Mouse (Mus musculus) lung, postnatal 25 days (tissue): ENCODE measurements at regions not wholly inside any gene's neighbourhood (a gene's known extent, or its start where the extent isn't known, plus 50 kb on each side); places are given as distances from the start of the nearest gene placed in this dataset.
A peak's percentile ranks its signal among the peaks of the same experiment; 100 is the strongest.

Experiments used
- DNase-seq: peaks from one replicate; pipeline ENCODE4 v3.0.0; 2022; ENCODE audit warnings: low spot score

DNA sequence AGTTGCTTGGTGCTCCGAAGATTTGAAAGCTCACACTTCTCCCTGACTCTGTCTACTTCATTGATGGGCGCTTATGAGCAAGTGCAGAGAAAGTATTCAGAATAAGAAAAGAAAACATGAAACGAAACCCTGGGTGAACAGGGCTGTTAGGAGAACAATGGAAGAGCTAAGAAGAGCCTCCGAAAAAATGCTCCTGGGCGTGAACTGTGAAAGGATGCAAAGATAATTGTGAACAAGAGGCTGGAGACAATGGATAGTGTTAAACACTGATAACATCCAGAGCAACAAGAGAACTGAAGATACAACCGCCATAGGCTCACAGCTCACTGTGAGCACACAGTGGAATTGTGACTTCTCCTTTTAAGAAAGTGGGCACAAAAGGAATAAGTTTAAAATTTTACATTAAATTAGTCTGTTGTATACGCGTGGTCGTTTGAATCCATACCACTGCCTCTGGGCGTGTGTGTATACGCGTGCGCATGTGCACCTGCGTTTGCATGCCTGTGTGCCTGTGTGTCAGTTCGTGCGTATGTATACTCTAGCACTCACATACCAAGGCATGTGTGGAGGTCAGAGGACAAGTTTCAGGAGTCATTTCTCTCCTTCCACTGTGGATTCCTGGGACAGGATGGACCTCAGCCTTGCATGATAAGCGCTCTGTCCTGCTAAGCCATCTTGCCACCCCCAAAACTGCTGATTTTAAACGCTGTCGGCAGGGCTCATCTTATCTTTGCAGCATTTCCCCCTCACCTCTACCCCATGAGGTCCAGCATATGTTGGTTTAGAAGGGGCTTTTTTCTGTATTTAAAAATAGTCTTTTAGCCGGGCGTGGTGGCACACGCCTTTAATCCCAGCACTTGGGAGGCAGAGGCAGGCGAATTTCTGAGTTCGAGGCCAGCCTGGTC, 113.0 kb upstream of the 1700016C15Rik start:
- DNase-seq, result no peak

DNA sequence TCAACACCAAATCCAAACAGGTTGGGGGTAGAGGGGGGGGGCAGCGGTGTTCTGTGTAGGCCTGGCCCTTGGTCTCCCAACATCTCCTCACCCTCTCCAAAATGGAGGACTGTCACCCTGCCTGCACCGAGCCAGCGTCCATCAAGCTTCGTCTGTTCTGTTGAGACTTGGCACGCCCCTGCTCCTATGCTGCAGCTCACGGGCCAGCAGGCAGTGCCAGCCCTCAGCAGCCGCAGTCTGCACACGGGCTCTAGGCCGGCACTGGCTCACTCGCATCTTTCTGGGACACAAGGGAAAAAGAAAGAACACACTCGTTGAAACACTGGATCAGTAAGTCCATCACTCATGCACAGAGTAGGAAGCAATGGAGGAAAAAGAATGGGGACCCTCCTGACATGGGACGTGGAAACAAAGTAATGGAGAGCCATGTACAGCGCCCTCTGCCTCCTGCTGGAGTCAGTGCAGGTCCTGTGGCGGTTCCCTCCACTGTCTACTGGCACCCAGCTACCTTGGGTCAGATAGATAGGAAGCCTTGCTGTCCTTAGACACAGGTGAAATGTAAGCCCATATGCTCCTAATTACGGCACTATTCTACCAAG, 109.0 kb upstream of the 1700016C15Rik start:
- DNase-seq, result no peak

DNA sequence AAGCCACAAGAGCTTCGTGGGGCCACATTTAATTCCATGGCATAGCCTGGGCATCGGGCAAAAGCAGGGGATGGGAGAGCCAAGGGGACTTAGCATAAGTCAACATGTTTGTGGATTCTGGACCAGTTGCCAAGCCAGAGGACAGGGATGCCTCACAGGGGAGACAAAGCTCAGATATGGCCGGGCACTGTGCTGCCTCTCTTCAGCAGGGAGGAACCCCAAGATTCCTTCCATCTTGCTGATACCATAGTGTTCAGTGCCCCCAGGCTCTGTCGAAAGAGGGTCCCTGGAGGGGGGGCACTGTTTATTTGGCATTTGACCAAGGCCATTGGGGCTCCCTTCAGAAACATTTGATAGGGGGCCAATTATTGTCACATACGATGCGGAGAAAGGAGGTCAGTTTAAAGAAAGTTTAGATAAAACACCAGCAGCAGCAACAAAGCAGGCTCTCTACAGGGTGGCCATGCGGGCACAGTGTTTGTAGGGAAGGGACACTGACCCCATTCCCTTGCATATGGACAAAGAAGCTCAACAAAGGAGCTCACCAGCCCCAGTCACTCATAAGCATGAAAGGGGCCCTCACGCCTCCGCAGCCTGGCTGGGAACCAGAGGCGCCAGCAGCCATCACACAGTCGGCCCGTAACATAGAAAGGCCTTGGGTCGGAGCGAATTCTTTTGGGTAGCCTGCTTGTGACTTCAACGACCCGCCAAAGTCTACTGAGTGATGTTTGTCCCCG, 107.6 kb upstream of the 1700016C15Rik start:
- DNase-seq, result no peak

DNA sequence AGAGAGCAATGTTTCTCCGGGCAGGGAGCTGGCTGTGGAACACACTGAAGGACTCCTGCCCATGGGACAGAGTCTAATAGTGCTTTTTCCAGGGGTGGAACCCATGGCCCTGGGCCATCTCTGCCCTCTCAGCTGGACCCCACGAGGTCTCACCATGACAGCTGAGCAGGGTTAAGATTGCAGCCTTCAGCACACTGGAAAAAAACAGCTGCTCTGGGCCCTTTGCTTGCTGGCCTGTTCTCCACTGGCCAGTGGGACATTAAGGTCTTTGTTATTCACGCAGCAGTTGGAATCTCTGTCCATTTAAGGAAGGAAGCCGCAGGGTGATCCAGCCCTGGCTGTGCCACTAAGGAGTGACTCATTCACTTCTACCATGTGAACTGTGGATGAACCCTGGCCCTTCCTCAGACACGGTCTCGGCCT, 106.3 kb upstream of the 1700016C15Rik start:
- peak; percentile 74 for DNase-seq

DNA sequence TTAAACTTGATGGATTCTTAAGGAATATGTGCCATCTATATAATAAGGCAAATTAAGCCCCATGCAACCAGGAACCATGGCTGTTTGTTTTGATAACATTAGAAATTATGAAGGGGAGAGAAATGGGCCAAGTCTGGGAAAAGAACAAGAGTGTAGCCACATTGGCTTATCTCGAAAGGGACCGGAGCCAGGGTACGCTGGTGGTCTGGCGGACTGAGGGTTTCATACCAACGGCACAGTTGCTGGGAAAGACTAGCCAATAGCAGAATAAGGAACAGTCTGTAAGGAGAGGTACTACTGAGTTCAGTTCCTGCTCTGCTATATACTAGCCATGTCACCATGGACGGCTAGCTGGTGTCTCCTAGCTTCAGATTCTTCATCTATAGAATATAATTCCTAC, 105.9 kb upstream of the 1700016C15Rik start:
- DNase-seq, result no peak

DNA sequence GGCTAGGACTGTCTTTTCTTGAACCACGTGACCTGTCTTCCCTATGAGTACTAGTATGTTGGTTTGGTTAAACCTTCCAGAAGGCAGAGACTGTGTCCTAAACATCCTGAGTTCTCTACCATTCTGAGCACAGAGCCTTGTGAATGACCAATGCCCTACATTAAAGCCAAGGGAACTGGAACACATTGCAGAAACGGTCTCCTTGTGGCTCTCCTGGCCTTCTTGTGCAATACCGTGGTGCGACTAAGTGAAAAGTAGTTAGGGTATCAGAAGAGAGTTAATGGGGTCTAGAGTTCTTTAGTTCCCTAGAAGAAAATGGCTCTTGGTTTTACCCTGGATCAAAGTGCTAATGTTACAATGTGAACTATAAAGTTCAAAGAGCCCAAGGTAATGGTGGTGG, 101.8 kb upstream of the 1700016C15Rik start:
- no peak for DNase-seq

DNA sequence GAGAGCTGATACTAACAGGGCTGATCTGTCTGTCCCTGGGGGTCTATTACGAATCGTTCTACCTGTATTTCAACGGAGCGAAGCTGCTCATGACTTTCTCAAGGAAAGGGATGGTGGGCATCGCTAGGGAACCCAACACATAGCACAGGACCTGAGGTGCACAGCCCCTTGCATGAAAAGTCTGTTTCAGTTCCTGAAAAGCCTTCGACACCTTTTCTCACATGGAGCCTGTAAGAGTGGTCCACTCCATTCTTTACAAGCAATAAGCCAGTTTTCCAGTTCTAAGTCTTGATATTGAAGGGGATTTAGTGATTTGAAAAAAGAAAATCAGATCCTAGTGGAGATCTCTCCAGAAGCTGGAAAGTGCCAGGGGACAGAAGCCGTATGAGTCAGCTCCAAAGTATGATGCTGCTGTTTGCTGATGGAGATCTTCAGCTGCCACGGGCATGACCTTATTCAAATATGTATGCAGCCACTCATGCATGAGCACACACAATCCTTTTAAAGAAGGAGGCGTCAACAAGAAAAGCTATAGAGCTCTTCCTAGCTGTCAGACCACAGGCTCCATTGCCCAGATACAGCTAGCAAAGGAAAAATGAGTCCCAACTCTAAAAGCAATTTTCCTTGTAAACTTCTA, 95.5 kb upstream of the 1700016C15Rik start:
- DNase-seq, result no peak

DNA sequence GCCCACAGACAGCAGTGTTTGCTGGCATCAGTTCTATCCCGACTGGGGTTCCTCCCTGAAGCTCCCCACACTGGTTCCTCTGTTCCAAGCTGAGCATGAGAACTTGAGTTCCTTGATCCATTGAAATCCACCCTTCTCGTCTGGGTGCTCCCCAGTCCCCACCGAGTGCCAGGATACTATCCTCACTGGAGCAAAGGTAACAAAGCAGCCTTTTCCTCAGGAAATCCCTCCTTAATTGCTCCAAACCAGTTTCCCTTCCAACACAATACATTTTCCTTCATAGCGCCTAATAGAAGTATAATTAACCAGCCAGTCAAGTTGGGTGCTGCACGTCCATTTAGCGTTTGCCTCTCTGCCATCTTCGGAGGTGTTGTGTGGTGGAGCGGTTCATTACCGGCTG, 92.6 kb upstream of the 1700016C15Rik start:
- no peak for DNase-seq

DNA sequence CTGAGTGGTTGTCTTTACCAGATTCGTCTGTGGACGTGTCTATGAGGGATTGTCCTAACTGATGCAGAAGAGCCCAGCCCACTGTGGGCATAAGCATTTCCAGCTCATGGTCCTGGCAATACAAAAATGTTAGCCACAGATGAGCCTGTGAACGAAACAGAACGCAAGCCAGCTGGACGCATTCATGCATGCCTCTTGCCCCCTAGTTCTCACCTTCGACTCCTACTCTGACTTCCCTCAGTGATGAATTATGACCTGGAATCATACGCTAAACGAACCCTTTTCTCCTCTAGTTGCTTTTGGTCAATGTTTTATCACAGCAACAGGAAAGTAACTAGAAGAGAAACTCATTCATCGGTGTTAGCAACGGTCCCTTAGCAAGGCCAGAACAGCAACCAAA, 91.2 kb upstream of the 1700016C15Rik start:
- DNase-seq, result no peak

DNA sequence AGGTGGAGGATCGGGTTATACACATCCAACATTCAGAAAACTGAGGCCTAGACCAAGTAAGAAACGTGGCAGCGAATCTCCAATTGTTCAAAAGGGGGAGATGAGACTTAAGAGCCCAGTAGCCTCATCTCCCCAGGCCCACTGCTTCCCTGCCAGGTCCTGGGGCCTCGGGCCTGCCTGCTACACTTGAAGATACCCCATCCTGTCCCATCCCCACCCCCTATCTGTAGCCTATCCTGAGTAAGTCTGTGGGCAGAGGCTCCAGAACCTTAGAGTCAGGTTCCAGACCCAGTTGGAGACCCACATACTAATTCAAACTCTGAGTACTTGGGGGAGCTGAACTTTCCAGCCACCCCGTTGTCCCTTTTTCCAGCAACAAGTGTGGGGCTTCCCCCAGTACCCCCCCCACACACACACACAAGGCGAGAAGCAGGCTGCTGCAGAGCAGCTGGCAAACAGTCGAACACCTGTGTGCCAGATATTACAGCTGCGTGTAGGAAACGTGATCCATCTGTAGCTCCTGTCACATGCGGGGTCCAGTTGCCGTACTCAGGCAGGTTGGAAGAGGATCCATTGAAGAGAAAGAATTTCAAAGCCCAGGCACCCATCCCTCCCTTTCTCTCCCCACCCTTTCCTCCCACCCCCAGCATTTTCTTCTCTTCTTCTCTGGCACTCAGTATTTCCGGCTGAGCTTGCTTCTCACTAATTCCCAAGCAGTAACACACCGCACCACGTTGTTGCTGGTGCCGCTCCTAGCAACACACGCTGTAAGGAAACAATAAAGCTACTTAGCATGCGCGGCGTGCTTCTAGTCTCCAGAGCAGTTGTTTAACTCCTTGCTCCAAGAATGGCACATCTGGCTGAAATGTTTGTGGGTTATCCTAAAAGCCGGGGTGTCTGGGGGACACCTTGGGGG, 89.4 kb upstream of the 1700016C15Rik start:
- no peak for DNase-seq

DNA sequence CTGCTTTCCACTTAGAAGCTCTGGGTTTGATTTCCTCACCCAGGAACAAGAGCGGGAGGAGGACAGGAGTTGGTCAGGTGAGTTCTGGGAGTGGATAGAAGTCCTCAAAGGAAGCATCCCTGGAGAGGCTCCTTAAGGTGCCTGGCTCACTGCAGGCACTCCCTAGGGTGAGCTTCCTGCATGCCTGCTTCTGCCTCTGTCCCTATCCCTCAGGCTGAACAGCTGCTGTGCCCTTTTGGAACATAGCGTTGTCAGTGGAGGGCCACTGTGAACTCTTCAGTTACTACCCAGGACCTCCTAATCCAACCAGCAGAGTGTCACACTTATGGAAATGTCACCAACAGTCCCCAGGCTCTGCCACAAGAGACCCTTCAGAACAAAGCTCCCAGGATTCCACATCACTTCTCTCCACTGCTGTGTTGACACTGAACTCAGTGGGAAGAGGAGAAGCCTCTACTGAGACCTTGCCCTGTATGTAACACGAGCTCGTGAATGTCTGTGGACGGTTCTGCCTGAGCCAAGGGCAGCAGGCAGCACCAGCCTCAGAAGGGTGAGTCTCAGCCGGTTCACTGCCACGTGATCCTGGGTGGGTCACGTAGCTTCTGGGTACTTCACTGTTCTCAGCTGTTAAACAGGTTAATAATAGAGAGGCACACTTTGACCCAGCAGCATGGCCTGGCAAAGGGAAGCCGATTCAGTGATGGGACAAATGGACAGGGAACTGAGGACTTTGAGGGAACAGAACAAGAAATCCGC, 86.7 kb upstream of the 1700016C15Rik start:
- peak; percentile 33 for DNase-seq

DNA sequence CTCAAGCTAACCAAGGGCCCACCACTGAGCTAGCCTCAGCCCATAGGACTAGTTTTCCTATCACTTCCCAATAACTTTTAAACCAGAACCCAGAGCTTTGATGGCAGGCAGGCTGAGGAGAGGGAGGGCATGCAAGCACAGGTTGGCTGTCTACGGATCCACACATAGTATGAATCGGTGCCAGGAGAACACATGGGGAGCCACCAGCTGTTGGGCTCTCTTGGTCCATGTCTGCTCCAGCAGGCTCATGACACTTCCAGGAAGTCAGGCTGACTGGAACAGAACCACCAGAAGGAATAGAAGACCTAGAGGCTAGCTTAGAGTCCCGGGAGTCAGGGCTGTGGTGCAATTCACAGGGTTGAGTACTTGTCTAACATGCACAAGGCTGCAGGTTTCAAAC, 86.0 kb upstream of the 1700016C15Rik start:
- no peak for DNase-seq

DNA sequence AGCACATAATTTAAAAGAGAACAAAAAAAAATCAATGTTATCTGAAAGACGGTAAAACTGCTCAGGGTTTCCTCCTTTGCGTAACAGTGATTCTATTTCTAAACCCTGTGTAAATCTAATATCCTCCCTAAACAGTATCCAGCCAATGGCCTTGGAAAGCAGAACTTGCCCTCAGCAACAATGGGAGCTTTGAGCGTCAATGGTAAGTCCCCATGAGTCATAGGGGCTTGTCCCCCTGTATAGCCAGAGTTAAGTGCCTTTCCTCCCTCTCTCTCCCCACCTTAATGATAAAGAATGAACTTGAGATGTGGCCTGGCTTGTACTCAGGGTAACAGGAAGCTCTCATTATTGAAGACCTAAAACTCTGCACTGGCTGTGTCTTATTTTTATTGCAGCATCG, 85.4 kb upstream of the 1700016C15Rik start:
- DNase-seq, result no peak

DNA sequence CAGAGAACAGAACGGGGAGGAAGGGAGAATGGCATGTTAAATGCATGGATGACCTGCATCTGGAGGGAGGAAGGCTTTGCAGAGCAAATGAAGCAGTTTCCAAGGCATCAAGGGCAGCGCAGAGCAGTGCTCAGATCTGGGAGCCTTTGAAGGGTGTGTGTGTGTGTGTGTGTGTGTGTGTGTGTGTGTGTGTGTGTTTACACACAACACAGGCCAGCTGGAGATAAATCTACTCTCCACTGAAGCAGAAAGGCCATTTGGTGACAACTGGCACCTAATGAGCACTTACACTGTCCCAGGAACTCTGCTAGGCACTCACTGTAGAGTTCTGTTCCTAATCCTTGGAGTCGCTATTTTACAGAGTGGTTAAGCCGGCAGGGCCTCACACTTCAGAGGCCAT, 84.3 kb upstream of the 1700016C15Rik start:
- no peak for DNase-seq

DNA sequence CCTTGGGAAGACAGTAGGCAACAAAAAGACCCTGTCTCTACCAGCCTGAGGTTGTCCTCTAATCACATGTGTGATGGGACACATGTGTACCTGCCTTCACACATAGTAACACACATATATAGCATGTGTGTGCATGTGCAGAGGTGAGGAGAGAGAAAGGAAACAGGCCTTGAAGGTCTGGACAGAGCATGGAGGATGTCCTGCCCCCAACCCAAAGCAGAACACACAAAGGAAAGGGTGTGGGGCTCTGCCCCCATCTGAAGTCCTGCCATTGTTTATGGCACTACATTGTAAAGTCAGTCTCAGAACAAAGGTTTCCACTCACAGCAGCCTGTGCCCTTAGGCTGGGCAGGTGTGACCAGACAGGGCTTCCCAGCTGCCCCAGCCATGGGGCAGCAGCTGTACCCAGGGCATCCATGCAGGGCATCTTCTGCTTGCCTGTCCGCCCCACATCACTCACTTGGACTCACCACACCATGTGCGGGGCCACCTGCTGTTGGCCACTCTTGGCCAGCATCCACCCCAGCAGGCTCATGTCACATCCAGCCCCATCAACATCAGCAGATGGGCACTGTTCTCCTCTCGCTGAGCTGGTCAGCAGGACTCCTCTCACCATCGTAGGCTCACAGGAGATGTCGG, 83.6 kb upstream of the 1700016C15Rik start:
- no peak for DNase-seq

DNA sequence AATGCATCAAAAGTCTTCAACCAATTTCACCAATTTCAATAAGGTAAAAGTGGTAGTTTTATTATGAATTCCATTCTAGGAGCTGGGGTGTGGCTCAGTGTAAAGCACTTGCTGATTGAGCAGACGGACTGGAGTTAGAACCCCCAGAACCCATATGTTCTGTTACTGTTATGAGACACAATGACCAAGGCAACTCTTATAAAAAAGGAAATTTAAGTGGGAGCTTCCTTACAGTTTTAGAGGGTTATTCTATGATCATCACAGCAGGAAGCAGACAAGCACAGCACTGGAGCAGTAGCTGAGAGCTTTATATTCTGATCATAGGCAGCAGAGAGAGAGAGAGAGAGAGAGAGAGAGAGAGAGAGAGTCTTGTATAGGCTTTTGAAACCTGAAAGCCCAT, 81.7 kb upstream of the 1700016C15Rik start:
- DNase-seq, result no peak

DNA sequence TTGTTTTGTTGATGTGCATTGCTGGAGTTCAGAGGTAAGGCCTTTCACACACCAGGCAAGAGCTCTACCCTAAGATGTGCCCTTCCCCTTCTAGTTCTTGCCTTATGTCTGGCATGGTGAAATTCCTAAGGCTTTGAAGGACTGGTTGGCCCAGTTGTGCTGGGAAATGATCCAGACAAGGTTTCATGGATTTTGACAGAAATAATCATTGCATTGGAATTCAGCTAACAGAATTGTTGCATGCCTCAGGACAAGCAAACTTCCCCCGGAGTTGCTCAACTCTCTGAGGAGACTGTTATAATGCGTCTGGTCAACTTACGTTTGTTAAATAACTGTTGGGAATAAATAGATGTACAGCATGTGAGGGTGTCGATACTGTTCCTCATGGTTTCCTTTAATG, 80.6 kb upstream of the 1700016C15Rik start:
- peak; percentile 38 for DNase-seq

DNA sequence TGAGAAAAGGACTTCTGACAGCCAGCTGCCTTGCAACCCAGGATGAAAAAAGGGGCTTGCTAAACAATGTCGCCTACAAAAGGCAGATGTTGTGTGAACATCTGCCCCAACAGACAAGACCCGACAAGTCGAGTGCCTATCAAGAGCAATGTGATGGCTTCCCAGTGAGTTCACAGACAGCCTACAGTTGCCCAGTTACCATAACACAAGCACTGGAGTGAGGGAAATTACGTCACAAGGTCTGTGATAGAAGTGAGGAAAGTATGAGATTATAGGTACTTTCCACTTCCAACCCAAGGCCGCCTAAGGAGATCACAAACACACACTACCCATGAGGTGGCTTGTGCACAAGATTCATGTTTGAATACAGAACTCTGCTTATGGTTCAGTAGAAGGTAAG, 78.4 kb upstream of the 1700016C15Rik start:
- no peak for DNase-seq

DNA sequence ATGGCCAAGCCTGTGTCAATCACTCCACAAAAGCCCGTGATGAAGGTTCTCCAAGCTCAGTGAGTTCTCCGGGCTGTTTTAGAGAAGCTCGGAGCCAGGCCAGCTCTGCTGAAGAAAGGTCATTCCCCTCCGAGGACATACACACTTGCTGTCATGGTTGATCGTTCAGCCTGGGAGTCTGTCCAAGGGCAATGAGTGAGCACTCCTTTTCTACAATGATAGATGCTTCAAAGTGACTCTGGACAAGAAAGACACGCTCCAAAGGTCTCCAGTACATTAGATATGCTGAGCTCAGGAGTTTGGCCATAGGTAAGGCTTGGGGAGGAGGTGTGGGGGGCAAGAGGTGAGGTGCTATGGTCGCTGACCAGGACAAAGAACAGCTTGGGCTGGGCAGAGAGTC, 66.5 kb upstream of the 1700016C15Rik start:
- DNase-seq, result no peak
